Mouse (Mus musculus): ENCODE measurements around the gene Cln5.

The Cln5 gene

GRCm38 (mm10) chr14:103078006-103078912, 8.2 kb downstream of the Cln5 start:
- DNase-seq (ENCODE audit: low read depth), result no peak

GRCm38 (mm10) chr14:103079209-103079977, 9.4 kb downstream of the Cln5 start:
- DNase-seq (ENCODE audit: low read depth), result no peak

GRCm38 (mm10) chr14:103085840-103086533, 16.0 kb downstream of the Cln5 start:
- no peak for DNase-seq (ENCODE audit: low read depth)

- DNase-seq (ENCODE audit: low read depth), result no peak
Observed at GRCm38 (mm10) chr14:103086671-103087324, 16.8 kb downstream of the Cln5 start.

- no peak for DNase-seq (ENCODE audit: low read depth)
Observed at GRCm38 (mm10) chr14:103087846-103088245, 17.8 kb downstream of the Cln5 start.

GRCm38 (mm10) chr14:103088624-103089023, 18.6 kb downstream of the Cln5 start:
- peak; percentile 83 for DNase-seq (ENCODE audit: low read depth)

GRCm38 (mm10) chr14:103093236-103093635, 23.2 kb downstream of the Cln5 start:
- no peak for DNase-seq (ENCODE audit: low read depth)

GRCm38 (mm10) chr14:103093670-103094069, 23.7 kb downstream of the Cln5 start:
- no peak for DNase-seq (ENCODE audit: low read depth)

- no peak for DNase-seq (ENCODE audit: low read depth)
Observed at GRCm38 (mm10) chr14:103095036-103095435, 25.0 kb downstream of the Cln5 start.

GRCm38 (mm10) chr14:103095826-103096225, 25.8 kb downstream of the Cln5 start:
- no peak for DNase-seq (ENCODE audit: low read depth)

- DNase-seq (ENCODE audit: low read depth), result no peak
Observed at GRCm38 (mm10) chr14:103096621-103097020, 26.6 kb downstream of the Cln5 start.

GRCm38 (mm10) chr14:103098213-103098586, 28.2 kb downstream of the Cln5 start:
- DNase-seq (ENCODE audit: low read depth), result no peak

GRCm38 (mm10) chr14:103098587-103099235, 28.7 kb downstream of the Cln5 start:
- DNase-seq (ENCODE audit: low read depth), result peak; percentile 88

GRCm38 (mm10) chr14:103099238-103099933, 29.4 kb downstream of the Cln5 start, which contains the start of gene Fbxl3:
Gene Fbxl3, minus strand, starts transcription at chr14:103099566.
- peak; percentile 95 for DNase-seq (ENCODE audit: low read depth)

GRCm38 (mm10) chr14:103100296-103100695, 30.3 kb downstream of the Cln5 start:
- DNase-seq (ENCODE audit: low read depth), result no peak

GRCm38 (mm10) chr14:103101171-103101570, 31.2 kb downstream of the Cln5 start:
- DNase-seq (ENCODE audit: low read depth), result no peak

- no peak for DNase-seq (ENCODE audit: low read depth)
Observed at GRCm38 (mm10) chr14:103102246-103102645, 32.2 kb downstream of the Cln5 start.

- no peak for DNase-seq (ENCODE audit: low read depth)
Observed at GRCm38 (mm10) chr14:103102731-103103335, 32.8 kb downstream of the Cln5 start.

- DNase-seq (ENCODE audit: low read depth), result no peak
Observed at GRCm38 (mm10) chr14:103106301-103106700, 36.3 kb downstream of the Cln5 start.

- DNase-seq (ENCODE audit: low read depth), result no peak
Observed at GRCm38 (mm10) chr14:103109971-103110370, 40.0 kb downstream of the Cln5 start.
